Mouse (Mus musculus): ENCODE data around the gene Ndufb6.
"Not testable (repeated sequence)": the region's sequence is repeated elsewhere in the genome, so short reads cannot be mapped to it uniquely, and the experiment has no call there.

The Ndufb6 gene

DNA sequence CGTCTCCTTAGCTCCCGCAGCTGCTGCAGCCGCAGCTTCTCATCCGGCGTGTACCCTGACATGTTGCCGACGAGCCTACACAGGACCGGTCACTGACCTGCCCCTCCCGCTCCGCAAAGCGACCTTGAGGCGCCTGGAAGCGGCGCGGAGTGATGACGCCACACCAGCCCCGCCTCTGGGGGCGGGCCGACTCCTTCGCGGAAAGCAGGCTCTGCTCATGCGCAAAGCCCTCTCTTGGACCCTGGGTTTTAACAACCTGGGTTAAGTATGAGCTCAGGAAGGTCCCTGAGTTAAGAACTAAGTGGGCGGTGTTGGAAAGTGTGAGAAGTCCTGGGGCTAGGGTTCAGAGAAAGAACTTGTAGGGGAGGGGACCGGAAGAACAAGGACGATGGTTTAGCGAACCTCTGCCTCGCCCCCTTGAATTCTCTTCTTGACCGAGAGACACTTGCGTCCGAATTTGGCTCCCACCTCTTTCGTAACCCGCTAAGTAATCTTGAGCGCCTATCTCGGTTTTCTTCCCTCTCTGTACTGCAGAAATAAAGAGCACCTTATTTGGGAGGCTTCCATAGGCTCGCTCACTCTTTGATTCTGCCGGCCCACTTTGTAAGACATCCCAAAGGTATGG, at the start of gene Ndufb6:
Ndufb6 (minus strand) TSS at position 146 of the 625 bp plus-strand sequence.
- peak; percentile 92 for DNase-seq (ENCODE audit: low read depth)

DNA sequence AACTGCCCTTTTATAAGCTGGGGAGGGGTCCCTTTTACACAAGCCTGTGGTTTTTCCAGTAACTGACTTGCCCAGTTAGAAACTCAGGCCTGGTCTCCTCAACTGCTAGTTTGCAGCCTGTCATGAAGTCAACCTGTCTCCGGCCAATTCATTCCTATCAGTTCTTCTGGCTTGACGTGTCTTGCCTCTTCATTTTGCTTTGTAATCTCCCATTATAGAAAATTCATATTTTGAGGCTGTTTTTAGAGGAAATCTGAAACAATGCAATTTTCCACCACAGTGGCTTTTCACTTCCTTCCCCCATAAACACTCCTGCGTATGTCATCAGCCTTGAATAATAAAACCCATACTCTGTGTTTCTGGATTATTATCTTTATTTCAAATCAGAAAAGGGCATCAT, 47.9 kb upstream of the Ndufb6 start:
- DNase-seq (ENCODE audit: low read depth): no peak

DNA sequence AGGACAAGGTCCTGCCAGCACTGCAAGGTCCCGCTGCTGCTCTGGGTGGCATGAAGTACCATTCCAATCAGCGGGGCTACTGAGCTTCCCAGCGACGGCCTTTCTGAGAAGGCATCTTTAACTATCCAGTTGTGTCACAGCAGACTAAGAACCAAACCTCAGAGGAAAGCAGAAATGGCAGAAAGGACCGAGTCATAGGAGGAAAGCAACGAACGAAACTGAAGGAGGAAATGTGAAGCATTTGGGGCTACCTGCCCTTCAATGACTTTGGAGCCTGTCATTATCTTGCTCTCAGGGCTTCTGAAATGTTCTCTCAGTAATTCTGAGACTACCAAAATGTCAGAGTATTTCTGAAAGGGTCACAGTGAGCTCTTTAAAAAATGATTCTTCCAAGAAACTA, 45.4 kb upstream of the Ndufb6 start:
- no peak for DNase-seq (ENCODE audit: low read depth)

DNA sequence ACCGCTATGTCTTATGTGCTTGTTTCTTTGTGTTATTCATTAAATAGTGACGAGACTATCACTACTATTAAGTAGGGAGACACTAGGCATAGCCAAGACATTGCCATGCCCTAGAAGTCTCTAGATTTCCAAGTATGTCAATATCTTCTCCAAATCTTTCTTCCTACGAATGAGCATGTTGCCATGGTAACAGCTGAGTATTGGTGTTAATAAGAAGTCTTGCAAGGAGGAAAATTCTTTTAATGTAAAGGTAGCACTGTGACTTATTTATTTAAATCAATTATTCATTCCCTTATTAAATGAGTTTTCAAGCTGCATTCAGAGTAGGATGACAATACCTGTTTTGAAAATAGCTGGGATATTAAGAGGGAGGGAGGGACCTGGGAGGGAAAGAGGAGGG, 38.2 kb upstream of the Ndufb6 start:
- DNase-seq (ENCODE audit: low read depth): no peak

DNA sequence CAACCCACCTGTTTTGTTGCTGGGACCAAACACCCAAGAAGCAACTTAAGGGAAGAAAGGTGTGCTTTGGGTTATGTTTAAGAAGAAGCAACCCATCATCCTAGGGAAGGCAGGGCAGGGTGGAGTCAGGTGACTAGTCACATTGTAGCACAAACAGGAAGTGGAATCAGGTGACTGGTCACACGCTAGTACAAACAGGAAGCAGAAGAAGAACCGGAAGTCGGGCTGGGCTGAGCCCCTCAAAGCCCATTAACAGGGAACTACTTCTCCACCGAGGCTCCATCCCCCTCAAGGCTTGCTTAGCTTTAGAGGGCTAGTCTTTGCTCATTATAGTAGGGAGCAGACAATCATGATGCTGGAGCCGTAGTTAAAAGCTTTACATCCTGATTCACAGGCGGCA, 33.8 kb upstream of the Ndufb6 start:
- DNase-seq (ENCODE audit: low read depth): no peak

DNA sequence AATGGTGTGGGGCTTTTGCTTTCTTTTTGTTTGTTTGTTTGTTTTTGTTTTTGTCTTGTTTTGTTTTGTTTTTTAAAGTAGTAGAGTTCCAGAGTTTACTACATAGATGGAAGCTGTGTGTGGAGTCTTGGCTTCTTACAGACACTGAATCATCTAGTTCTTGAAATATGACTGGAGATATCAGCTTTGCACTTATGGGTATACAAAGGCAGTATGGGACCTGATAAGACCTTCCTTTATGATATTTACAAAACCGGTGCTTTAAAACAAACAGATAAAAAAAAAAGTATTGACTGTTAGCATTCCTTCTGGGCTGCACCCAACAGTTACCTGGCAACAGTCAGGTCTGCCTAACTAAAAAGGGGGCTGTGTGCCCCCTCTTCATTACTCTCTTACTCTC, 33.0 kb upstream of the Ndufb6 start:
- no peak for DNase-seq (ENCODE audit: low read depth)

DNA sequence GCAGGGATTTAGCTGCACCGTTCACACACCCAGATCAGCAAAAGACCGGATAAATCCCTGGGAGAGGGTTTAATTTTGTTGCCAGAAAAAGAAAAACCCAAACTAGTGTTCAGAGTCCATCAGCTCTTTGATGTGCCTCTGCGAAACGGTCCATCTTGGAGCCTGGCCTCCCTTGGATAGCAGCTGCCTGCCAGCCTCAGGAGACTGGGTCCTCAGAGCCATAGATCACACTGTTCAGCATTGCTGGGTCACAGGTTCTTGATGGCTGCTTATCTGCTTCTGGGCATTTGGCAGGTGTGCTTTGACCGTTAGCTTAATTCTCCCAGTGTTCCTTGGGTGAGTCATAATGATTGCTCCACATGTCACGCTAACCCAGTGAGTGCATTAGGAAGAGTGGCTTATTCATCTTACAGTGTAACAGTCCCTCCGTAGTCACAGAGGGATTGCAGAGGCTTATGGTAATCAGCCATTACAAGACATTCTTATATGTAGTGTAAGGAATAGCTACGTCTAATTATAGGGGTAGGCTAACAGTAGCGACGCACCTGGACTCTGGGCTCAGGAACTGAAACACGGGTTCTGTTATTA, 31.7 kb upstream of the Ndufb6 start:
- no peak for DNase-seq (ENCODE audit: low read depth)

DNA sequence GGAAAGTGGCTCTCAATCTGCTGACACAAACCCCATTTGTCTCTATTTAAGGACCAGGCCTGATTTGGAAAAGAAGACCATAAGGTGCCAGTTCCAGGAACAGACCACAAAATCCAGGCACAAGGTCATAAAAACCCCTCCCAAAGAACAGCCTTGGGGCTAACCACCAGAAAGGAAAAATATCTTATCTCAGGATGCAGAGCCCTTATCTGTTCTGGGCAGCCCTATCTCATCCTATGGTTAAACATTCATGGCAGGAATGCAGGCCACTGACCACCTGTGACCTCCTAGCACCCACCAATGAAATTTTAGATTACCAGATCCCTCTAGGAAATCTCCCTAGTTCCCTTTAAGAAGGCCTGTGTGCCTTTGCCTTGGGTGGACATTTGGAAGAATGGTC, 30.5 kb upstream of the Ndufb6 start:
- DNase-seq (ENCODE audit: low read depth): no peak

DNA sequence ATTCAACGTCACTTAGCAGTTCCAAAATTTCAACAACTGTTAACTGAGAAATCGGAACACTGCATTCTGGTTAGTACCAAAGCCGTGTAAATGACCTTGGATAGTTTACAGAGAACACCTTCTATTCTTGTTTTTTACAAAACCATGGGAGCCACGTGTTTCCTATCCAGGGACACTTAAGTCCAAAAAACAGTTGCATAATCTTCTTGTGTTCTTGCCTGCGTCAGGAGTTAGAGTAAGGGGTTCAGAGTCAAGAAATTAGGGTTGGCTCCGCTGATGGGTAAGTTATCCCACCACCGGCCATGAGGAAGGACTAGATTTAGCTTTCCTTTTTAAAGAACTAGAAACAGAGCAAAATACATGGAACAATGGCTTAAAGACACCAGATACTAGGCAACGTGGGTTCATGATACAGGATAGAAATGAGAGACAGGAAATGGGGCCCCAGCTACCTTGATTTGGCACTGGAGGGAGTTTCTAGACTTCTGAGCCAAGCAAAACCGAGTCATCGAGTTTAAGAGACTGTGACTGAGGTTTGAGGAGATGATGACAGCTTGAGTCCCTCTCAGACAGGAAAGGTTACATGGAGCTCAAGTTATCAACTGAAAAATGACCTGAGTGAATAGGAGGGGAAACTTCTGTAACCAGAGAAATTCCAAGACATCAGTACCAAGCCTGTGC, 23.4 kb upstream of the Ndufb6 start:
- no peak for DNase-seq (ENCODE audit: low read depth)

DNA sequence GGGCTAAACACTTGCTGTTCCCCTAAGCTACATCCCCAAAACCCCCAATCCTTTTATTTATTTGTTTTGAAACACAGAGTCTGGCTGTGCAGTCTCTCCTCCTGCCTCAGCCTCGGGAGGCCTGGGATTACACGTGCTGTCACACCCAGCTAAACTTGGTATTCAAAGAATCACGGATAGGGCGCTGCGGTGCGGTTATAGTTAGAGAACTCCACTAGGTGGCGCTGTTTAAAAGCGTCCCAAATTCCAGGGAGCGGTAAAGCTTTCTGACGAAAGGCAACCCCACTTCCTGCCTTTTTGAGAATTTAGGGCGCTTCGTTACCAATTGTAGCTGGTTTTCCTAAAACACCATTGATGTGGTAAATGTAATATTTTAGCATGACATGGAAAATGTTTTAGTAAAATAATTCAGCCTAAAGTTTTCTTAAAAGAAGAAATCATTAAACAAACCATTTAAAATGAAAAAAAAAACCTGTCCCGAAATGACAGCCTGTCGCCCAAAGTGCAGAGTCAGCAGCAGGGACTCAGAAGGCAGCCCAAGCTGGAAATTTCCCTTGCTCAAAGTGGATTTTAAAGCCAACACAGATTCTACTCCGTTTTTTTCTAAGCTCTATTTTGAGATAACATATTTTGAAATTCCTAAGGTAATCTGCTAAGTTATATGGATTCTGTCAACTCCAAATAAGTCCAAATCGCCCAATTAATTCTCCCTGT, 22.0 kb upstream of the Ndufb6 start:
- peak; percentile 78 for DNase-seq (ENCODE audit: low read depth)

DNA sequence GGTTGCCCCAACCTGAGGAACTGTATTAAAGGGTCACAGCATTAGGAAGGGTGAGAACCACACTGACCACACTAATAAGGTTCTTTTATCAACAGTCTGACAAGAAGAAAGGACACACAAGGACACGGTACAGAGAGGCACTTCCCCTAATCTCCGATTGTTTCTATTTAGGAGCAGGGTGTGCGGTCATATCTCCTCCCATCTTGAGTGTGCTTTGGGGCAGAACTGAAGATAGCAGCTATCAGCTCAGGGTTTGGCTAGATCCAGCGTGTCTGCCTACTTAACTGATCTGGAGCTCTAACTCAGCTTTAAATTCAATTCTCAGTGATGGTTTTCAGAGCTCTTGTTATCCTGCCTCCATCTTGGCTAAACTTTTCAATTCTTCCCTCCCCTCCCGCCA, 19.9 kb upstream of the Ndufb6 start:
- DNase-seq (ENCODE audit: low read depth): no peak

DNA sequence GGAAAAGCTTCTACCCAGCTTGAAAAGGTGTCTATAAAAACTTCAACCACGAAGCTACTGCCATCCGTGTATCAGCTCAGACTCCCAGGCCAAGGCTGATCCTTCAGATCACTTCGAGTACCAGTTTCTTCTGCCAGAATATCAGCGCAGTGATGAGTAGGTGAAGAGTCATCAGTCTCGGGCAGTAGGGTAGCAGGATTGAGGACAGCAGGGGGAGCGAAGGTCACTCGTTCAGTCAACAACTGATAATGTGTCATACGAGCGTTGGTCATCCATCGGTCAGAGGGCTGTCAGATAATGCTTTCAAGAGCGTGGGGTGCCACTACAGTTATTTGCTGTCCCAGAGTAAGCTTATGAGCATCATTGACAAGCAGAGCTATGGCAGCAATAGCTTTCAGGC, 12.3 kb upstream of the Ndufb6 start:
- DNase-seq (ENCODE audit: low read depth): not testable (repeated sequence)

DNA sequence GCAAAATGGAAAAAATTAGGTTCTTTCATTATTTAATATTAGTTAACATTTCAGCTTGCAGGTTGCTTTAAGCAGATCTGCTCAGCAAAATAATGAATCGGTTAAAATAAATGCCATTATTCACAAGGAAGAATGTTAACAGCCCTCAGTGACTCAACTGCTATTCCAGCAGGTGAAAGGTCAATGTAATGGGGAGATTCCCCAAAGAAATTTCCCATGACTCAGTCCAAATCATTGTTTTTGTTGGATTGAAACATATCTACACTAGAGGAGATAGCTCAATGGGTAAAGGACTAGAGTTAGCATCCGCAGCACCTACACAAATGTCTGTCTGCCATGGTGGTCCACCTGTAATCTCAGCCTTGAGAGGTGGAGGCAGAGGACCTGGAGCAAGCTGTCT, 9.8 kb upstream of the Ndufb6 start:
- no peak for DNase-seq (ENCODE audit: low read depth)

DNA sequence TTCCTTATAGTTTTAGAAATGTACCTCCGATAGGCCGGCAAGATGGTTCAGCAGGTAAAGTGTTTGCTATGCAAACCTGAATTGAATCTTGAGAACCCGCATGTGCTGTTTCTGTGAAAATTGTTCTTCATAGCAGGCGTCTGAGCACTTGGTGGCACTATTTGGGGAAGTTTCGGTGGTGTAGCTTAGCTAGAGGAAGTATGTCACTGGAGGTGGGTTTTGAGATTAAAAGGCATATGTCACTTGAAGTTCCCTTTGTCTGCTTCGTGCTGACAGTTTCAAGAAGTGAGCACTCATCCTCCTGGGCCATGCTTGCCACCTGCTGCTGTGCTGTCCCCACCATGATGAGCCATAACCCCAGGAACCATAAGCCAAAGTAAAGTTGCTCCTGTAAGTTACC, 8.2 kb upstream of the Ndufb6 start:
- no peak for DNase-seq (ENCODE audit: low read depth)

DNA sequence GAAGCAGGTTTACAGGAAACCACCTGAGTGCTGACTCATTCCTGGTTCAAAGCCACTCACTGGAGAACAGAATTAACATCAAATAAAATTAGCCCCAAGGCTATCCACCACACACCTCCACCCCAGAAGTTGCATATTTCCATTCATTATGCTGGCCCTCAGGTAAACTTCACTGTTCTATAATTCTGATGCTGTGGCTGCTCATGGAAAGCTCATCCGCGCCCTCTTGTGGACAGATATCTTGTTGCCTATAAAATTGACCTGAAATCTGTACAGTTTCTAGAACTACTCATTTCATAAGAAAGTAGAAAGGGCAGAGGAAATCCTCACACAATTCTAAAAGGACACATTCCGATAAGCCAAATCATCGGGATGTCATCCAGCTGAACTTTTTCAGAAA, 6.4 kb upstream of the Ndufb6 start:
- DNase-seq (ENCODE audit: low read depth): peak; percentile 63

DNA sequence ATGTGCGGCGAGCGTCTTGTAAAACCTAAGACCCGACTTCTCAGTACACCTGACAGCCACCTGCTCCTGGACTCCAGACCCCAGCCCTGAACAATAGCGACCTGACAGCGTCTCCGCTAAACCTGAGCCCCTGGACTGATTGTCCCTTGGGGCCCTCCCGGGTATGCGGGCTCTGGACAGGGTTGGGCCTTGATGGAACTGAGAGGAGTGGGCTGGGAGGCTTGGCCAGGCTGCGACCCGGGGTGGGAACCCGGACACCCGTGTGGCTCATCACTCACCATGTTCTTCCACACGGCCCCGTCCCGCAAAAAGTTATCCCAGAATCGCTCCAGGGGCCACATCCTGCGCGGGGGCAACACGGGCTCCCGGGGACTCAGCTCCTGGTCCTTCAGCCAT, 343 bp downstream of the Ndufb6 start:
- DNase-seq (ENCODE audit: low read depth): no peak

DNA sequence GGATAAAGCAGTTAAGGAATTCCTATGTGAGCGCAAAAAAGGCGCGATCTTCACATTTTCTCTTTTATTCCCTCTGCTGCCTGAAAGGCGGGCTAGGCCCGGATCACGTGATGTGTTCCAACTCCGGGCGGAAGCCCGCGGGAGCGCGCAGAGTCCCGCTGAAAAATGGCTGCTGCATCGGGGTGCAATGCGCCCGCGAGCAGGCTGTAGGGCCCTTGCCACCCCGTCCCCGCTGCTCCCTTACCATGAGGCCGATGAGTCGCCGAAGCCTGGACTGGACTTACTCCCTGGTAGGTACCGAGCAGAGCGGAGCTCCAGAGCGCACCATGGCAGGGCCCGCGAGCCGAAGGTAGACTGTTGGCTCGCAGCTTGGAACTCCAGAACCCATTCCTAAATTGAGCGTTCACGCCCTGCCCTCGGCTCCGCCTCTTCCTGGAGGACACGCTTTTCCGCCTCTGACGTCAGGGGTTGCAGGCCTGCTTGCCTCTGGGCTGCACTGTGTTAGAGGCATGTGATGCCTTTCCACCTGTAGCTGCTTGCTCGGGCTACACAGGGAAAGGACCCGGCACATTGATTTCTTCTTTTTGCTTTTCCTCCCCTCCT, 9.7 kb downstream of the Ndufb6 start, which contains the start of the genes Smim27 and Topors:
Smim27 (plus strand) TSS at position 150 of the 603 bp plus-strand sequence.
Topors (minus strand) TSS at position 421 of the 603 bp plus-strand sequence.
- DNase-seq (ENCODE audit: low read depth): peak; percentile 94

DNA sequence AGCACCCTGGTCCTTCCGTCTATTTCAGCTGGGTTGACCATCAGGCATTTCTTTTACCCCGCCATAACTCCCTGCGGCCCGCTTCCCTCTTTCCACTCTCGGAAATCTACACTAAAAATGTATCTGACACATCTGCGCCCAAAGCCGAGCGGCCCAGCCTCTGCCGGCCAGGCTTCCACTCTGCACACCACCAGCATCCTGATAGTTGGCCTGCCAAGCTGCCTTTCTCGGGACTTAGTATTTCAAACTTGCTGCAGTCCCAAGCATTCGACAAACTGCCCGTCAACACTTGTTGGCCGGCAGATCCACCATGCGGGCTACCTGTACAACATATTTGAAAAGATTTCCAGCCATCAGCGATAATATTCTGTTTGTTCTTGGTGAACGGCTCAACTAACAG, 10.4 kb downstream of the Ndufb6 start:
- DNase-seq (ENCODE audit: low read depth): no peak

DNA sequence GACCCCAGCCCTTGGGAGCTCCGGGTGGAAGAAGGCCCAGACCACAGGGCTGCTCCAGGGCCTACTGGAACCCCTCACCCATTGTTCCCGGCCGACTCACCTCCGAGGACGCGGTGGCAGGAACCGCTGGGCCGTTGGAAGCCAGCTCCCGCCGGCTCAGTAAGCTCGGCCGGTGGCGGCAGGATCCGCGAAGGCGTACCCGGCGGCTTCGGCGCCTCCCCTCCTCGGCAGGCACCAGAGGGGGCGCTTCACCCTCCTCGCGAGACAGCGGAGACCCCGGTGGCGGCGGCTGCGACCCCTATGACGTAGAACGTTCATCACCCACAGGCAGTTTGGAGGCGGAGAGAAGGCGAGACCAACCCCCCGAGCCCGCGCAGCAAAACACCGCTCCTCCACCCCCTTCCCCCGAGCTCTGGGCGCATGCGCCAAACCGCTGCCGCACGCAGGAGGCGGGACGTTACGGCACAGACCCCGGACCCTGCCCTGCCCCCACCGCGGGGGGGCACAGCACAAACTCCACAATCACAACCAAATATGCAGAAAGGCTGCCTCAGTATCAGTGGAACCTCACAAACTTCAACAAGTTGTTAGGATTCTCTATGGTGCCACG, 10.9 kb downstream of the Ndufb6 start:
- DNase-seq (ENCODE audit: low read depth): peak; percentile 77

DNA sequence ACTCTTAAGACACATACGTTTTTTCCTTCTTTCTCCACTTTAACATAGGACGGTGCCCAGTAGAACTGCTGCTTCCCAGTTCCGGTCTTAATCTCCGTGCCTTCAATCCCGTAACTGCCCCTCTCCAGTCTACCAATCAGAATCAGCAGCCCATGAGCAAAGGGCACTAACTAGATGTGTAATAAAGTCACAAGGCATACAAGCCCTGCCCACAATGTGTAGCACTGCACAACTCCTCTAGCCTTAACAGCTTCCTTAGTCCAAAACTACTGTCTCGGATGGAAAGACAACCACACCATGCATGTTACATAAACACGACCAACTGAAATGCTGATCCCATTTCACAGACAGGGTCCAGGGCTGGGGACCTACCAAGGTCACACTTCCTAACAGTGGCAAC, 11.5 kb downstream of the Ndufb6 start:
- DNase-seq (ENCODE audit: low read depth): no peak

DNA sequence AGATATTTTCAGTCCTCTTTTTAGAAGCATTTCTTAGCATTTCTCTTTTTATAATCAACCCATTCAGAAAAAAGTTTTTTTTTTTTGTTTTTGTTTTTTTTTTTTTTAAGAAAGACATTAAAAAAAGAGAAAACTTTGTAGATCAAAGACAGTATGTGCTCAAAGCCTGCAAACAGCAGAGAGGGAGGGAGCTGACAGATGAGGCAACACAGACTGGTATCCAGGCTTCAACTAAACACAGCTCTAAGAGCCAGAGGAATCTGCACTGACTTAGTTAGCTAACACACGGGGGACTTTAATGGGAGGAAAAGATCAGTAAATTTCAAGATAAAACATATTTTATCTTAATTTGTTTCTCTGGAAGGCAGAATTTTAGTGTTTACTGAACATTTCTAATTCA, 14.9 kb downstream of the Ndufb6 start:
- no peak for DNase-seq (ENCODE audit: low read depth)

Measured in c-Kit-positive CD71-negative TER-119-negative erythroid progenitor cells, embryonic 14.5 days (primary cell).